Mouse (Mus musculus) kidney, adult 2 months (tissue): Measurements from ENCODE around the gene Nfatc2ip.

Experiments used
- CTCF ChIP-seq: fragments of 200-500 bp; conservative IDR thresholded peaks from 2 replicates; pipeline ENCODE4 v1.5.1; 2011; ENCODE audit warnings: low read depth, mild to moderate bottlenecking, control low read depth, low read length, moderate library complexity, mixed read lengths; ENCODE audit not compliant: insufficient read depth, insufficient read length
- POLR2A ChIP-seq: fragments of 200-500 bp; IDR thresholded peaks from one replicate; pipeline ENCODE4 v1.6.1; 2011; ENCODE audit warnings: low read depth, low read length, control low read depth

GRCm38 (mm10) chr7:126397822-126398221 lies 1.3 kb upstream of the Nfatc2ip start:
- no peak for TF ChIP-seq POLR2A
- TF ChIP-seq CTCF: no peak
